Mouse (Mus musculus): ENCODE results near the gene Lrba.

Lrba gene

GRCm38 (mm10) chr3:86688438-86688837 lies 464.0 kb downstream of the Lrba start:
- 43% methylated on average over 1 of the region's 1 CpGs for WGBS

GRCm38 (mm10) chr3:86689305-86689704 lies 464.8 kb downstream of the Lrba start:
- WGBS = 36% methylated on average over 7 of the region's 7 CpGs

- WGBS = 74% methylated on average over 7 of the region's 7 CpGs
These were observed 469.1 kb downstream of the Lrba start for GRCm38 (mm10) chr3:86693553-86693952.

DNA sequence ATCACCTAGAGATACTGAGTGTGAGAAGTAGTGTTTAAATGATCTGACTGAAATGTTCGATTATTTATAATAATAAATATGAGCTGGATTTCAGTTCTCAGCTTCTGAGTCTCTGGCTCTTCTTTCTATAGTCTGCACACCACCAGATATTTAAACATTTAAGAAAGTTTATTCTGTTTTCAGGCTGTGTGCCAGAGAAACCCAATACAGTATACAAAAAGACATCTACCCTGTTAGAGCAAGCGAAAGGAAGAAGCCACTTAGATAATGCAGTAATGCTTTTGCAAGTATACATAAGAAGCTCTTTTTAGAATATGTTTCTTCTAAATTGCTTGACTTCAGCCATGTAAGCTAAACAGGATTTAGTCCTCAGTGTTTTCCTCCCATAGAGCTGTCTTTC lies 474.5 kb downstream of the Lrba start:
- 90% methylated on average over 2 of the region's 2 CpGs for WGBS

GRCm38 (mm10) chr3:86701163-86701563 lies 476.7 kb downstream of the Lrba start:
- 47% methylated on average over 1 of the region's 1 CpGs for WGBS

GRCm38 (mm10) chr3:86709472-86709871 lies 485.0 kb downstream of the Lrba start:
- WGBS = 58% methylated on average over 4 of the region's 4 CpGs

- 50% methylated on average over 1 of the region's 1 CpGs for WGBS
These were observed 487.1 kb downstream of the Lrba start for GRCm38 (mm10) chr3:86711530-86711929.

DNA sequence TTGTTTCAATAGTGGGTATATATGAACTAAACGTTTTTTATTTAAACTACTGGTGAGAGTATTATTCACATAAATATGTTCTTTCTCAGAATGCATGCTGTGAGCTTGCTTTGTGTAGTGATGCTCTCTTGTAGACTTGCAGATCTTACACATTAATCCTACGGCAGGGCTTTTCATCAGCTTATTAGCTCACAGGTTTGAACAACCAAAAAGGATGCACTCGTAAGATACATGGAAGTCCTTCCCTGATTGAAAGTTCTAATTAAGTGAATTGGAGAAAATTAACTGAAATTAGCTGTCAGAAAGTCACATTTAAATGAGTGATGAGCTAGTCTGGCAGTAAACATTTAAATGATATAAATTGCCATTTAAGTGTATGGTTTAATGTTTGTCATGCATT lies 488.3 kb downstream of the Lrba start:
- 74% methylated on average over 3 of the region's 3 CpGs for WGBS

DNA sequence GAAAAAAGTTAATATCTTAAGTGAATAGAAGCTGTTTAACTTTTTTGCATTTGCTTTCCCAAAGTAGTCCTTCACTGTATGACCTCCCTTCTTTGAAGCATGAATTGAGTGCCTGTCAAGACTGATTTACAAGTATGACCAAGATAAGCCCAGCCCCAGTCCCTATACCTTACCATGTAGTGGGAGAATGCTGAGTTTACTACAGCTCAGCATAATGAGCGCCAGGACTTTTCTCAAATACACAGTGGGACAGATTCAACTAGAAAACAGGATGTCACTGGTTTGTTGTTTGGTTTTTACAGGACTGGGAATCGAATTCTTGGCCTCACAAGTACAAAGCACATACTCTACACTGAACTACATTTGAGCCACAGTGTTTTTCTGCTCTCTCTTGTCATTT lies 490.0 kb downstream of the Lrba start:
- WGBS = 86% methylated on average over 2 of the region's 2 CpGs

DNA sequence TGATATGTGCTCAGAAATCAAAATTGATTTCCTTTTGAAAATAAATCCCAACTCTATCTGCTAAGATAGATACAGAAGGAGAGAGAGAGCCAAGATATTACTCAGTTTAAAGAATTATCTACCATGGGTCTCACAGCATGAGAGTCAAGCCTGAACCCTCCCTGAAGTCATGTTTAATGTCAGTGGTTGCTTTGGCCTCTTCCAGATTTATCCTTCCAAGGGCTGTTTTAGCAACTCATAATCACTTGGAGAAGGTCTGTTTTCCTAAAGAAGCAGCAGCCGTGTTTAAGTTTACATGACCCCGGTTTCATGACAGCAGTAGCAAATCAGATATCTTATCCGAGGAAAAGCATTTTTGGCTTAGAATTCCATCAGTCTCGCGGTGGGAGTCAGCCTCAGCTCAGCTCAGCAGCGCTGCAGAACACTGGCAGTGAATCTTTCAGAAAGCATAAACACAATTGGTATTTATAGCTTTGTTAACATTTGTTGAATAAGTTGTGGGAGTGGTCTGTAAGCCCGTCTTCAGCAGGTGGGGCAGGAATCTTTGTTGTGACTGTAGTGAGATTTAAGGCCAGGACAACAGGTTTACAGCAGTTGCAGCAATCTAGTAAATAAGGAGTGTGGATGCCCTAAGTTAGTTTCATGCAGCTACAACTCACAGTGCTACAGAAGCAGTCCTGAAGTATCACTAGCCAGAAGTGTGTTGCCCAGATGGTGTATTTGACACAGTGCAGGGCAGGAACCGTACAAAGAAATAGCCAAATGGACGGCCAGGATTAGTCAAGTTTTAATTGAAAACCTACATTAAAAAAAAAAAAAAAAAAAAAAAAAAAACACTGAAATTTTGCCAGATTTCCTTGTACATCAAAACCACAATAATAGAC lies 499.2 kb downstream of the Lrba start:
- WGBS = 35% methylated on average over 9 of the region's 9 CpGs

- 86% methylated on average over 9 of the region's 9 CpGs for whole genome bisulfite sequencing
These were observed 500.6 kb downstream of the Lrba start for GRCm38 (mm10) chr3:86725113-86725512.

- 68% methylated on average over 3 of the region's 3 CpGs for WGBS
These were observed 514.4 kb downstream of the Lrba start for GRCm38 (mm10) chr3:86738831-86739230.

DNA sequence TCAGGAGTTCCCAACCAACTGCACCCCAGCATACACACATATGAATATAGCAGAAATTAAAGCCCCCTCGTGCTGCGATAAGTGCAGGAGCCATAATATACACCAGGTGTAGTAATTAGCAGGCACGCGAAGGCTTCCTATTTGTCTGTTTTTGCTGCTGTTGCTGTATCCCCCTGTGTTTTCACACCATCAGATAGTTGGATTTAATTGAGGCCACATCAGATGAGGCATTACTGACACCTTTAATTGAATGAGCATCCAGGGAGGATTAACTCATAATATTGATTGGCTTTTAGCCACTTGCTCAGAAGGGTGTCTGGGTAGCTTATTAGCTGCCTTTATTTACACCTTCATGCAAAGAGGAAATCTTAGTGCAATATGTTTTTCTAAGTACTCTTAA lies 515.3 kb downstream of the Lrba start:
- 86% methylated on average over 4 of the region's 4 CpGs for whole genome bisulfite sequencing

DNA sequence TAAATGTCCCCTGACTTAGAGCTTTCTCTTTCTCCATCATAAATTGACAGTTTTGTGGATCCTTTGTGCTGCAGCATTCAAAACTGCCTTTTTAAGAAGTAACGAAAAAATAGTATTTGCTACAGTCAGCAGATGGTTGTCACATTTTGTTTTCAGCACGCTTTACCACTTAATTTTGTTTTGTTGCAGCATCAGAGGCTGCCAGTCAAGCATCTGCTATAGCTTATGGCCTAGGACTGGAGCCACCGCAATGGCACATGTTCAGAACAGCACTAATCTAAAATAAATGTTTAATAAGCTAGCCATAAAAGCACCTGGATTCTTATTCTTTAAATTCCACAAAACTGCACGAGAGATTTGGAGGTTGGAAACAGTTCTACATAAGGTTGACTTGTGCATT lies 520.9 kb downstream of the Lrba start:
- WGBS = 82% methylated on average over 4 of the region's 4 CpGs

DNA sequence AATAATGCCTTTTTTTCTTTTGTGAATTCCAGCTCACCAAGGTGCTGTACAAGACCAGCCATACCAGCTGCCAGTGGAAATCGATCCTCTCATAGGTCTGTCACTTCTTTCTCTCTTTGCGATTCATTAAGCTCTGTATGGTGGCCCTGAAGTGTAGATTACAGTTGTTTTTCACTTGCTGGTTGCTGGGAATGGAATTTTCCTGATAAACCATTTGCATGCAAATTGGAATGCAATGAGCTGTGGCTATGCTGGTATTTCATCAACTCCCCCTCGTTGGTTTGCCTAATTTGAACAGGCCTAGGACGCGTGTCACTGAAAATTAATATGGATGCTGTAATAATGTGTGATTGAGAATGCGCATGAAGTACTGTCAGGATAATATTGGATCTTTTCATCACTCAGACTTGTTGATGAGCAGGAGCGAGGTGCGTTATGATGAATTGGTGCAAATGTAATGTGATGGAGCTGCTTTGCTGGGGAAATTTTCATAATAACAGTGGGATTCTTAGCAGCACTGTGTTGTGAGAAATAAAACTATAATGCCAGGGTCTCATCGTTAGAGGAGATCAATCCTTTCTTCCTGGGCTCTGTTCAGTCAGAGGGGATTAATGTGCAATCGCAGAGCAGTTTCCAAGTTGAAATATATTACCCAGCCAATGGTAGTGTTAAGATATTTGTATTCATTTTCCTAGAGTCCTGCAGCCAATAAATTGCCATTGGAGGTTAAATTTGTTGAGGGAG lies 521.5 kb downstream of the Lrba start:
- 76% methylated on average over 10 of the region's 10 CpGs for WGBS

- whole genome bisulfite sequencing = 58% methylated on average over 7 of the region's 7 CpGs
These were observed 526.2 kb downstream of the Lrba start for GRCm38 (mm10) chr3:86750652-86751051.

DNA sequence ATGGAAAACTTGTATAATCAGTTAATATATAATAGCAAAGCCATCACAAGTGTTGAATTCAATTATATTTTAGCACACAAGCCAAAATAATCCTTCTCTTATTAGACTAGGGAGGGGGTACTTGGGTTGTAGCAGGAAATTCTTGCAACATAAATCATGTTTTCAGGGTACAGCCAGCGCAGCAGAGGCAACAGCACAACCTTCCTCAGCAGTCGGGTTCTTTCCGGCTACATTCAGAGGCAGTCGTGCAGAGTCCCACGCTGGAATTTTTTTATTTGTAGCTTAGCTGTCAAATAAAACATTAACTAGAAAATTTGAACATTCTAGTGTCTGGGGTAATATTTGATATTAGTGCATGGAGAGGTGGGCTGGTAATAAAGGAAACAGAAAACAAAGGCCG lies 529.7 kb downstream of the Lrba start:
- 81% methylated on average over 6 of the region's 6 CpGs for WGBS

- 85% methylated on average over 14 of the region's 14 CpGs for WGBS
These were observed 530.4 kb downstream of the Lrba start for GRCm38 (mm10) chr3:86754595-86755557.

DNA sequence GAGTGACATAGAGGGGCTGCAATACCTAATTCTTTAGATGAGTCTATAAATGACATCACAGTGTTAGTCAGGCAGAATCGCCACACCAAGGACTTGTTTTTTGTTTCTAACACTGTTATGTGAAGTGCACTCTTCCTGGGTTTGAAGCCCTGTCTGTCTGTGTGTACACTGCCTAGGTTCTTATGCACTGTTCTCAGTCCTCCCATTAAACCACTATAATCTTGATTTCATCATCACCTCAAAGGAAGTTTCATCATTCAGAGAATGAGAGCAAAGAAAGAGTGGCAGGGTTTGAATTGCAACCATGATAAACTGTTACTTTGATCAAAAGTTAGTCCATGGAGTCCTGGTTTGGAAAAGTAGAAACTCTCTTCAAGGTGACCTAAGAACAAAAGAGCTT lies 532.1 kb downstream of the Lrba start:
- 91% methylated on average over 1 of the region's 1 CpGs for WGBS

GRCm38 (mm10) chr3:86758727-86759126 lies 534.2 kb downstream of the Lrba start:
- WGBS = 71% methylated on average over 6 of the region's 6 CpGs

- 81% methylated on average over 1 of the region's 1 CpGs for WGBS
These were observed 534.9 kb downstream of the Lrba start for GRCm38 (mm10) chr3:86759383-86759782.

GRCm38 (mm10) chr3:86759834-86760233 lies 535.4 kb downstream of the Lrba start:
- WGBS = 83% methylated on average over 8 of the region's 8 CpGs
